Mouse (Mus musculus) frontal cortex, postnatal 14 days (tissue): ENCODE measurements at regions not wholly inside any gene's neighbourhood (a gene's known extent, or its start where the extent isn't known, plus 50 kb on each side); places are given as distances from the start of the nearest gene placed in this dataset.

ENCODE experiments used
- DNase-seq, 2 experiments: peaks; one replicate each; pipeline ENCODE4 v3.0.0; 2022; ENCODE audit warnings: low spot score in 2 of 2

DNA sequence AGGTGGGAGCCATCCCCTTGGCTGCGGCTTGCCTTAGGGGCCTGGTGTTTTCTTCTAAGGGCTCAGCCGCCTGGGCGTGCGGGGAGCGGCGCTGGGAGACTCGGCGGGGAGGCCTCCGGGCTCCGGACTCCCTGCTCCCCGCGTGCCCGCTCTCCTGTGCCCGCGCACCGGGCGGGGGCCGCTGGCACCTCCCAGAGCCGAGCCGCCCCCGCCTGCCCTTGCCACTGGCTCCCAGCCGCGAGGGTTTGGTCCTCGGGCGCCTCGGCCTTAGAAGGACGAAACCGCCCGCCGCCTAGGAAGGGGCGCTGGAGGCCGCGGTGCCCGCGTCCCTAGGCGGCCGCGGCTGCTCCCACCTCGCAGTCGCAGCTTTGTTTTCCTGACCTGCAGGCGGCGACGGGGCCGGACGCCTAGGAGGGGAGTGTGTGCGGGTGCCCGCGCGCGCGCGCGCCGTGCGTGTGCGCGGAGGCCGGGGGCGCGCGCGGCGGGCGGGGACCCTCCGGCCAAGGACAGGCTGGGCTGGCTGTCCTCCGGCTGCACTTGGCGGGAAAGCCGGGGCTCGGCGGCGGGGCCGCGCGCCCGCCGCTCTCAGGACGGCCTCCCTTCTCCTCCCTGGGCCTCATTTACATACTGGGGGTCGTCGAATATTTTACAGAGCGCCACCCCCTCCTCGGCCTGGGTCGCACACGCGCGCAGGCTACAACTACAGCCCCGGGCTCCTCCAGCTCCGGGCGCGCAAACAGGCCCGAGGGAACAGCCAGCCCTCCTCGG is 227.1 kb downstream of the Mef2c start:
- peak in 1 of 2 experiments; percentile 70 for DNase-seq

GRCm38 (mm10) chr13:83731481-83732006 is 227.7 kb downstream of the Mef2c start:
- DNase-seq = no peak

DNA sequence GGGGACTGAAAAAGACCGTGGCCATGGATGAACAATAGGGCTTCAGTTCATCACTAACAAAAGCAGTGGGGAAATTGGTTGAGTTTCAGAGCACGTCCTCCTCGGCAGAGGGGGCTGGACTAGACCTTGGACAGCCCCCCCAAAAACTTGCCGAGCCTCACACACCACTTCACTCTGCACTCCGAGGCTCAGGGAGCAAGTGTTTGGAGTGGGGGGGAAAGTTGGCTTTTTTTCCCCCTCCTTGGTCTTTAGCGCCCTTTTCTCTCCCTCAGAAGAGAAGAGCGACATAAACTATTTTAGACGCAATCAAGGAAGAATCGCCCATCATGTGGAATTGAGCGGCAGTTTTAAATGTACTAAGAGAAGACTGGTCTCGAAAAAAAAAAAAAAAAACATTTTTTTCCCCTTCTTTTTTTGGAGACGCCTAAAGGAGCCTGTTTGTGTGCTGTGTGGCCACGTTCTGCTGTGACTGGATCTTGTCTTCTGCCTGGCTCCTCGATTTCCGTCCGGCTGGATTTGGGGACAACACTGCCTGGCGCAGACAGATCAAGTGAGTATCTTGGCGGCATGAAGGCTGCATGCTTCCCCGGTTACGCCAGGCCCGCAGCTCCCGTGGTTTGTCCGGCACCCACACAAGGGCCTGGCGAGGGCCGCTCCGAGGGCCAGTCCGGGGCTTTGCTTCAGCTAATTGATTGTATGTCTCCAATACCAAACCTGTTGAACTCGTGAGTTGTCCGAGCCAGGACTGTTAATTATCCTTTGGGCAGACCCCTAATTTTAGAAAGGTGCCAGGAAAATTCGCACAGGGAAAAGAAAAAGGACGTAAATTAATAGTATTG is 228.7 kb downstream of the Mef2c start:
- no peak for DNase-seq

- no peak for DNase-seq
Observed at GRCm38 (mm10) chr13:83733231-83733990, 229.6 kb downstream of the Mef2c start.

DNA sequence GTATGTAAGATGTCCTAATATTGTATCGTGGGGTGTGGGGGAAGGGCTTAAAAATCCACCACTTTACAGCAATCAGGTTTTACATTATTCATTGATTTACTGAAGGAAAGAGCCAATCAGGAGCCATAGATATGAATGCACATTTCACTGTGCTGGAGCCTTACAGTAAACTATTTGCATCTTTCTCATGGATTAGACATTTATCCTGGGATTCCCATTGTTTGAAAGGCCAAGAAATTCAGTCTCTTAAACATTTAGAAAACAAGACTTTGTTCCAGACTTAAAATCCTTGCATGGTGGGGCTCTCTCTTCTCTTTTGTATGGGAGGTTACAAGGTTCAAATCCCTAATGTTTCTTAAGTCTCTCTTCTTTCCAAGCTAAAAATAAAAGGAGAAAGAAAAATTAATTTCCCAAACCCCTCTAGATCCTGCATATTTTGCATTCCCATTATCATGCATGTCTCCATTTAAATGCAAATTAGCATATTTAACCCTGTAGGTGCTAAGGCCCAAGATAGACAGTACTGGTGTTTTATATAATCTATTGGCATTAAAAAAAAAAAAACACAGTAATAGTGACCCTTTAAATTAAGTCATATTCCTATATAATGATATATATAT is 230.3 kb downstream of the Mef2c start:
- DNase-seq = no peak

- DNase-seq = no peak
Observed at GRCm38 (mm10) chr13:83734656-83735055, 230.8 kb downstream of the Mef2c start.

DNA sequence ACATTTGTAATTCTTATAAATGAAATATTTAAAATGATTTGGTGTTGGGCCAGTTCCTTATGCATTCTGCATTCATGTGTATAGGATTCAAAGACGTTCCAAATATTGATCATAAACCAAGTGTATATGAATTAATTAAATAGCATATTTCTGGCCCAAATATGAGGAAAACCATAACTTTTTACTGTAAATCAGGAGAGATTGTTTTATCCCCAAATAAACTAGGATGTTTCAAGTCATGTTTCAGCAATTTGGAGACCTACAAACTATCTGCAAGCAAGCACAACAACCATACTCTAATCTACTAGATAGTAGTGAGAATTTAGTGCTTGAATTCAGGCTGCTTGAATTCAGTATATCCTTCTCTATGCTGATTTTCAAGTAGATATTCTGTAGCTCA is 231.3 kb downstream of the Mef2c start:
- DNase-seq = no peak

- no peak for DNase-seq
Observed at GRCm38 (mm10) chr13:83735631-83736475, 232.0 kb downstream of the Mef2c start.

DNA sequence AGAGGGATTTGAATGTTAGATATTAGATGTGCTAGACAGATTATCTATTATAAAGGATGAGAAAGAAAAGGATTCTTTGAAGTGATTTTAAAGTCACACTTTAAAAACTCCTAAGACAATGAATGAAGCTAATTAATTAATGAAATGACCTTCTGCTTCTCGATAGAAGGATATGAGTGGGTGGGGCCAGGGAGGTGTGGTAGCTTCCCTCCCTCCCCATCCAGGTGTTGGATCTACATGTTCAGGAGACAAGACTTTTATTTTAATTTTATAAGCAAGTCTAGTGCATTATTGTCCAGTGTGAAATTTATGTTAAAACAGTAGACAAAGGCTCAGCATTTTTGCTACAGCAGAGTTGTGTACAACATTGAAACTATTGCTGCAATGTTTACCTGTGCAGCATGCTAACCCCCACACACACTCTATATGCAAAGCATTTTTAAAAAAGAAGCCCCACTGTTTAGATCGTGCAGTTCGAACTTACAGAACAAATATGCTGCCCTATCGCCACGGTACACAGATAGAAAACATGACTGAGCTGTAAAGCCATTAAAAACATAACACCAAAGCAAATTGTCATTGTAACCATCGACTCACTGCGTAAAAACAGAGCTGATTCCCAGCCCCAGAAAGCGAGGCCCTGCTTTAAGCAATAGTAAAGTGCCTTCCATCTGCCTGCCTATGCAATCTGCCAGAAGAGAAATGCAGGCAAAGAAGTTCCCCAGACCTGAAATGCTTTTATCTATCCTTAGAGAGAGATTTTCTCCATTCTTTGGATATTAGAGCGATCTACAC is 233.4 kb downstream of the Mef2c start:
- DNase-seq = no peak

DNA sequence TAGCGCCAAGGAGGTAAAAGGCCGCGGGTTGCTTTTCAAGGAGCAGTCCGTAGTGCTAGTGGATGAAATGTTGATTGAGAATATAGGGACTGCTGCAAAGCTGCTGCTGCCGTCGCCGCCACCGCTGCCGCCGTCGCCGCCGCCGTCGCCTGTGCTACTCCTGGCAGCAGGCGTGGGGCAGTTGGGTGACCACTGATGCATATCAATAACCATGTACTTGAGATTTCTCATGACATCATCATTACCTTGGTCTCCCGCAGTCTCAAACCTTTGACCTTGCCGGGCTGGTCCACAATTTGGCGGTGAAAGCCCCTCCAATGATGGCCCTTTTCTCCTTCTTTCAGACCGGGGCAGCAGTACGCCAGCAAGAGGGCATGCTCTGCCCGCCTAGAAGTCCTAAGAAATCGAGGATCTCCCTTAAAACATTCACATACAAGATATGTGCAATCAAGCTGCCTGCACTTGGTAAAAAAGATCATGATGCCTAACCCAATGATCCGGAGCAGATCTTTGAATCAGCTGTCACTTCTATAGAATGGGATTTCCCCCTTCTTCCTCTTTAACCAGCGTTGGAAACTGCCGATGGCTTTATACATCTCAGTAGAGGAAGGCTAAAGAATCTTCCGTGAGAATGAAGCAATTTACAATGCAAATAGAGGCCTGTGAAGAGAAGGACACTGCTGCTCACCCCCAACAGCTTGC is 234.1 kb downstream of the Mef2c start:
- no peak for DNase-seq

GRCm38 (mm10) chr13:83738528-83738981 is 234.7 kb downstream of the Mef2c start:
- no peak for DNase-seq

GRCm38 (mm10) chr13:83739131-83739530 is 235.3 kb downstream of the Mef2c start:
- no peak for DNase-seq

DNA sequence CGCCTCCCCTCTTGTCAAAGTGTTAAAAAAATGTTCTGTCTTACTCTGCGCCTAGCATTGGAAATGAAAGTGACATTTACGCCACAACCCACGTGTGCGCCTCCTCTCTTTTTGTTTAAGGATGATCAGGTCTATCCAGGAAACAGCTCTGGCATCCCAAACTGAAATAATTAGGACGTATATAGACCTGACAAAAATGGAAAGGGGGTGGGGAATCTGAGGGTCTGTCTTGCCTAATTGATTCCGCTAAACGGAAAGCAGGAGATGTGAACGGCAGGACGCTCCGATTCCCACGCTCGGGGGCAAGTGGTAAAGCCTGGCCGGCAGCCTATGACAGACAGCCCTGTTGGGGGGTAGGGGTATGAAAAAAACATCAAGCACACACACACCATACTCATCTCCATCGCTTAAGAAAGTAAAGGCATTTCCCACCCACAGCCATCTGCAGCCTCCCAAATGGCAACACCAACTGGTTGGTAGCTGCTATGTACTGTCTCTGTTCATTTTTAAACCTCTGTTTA is 235.8 kb downstream of the Mef2c start:
- peak; percentile 72 to 79 for DNase-seq

- DNase-seq = no peak
Observed at GRCm38 (mm10) chr13:83740101-83740500, 236.3 kb downstream of the Mef2c start.

DNA sequence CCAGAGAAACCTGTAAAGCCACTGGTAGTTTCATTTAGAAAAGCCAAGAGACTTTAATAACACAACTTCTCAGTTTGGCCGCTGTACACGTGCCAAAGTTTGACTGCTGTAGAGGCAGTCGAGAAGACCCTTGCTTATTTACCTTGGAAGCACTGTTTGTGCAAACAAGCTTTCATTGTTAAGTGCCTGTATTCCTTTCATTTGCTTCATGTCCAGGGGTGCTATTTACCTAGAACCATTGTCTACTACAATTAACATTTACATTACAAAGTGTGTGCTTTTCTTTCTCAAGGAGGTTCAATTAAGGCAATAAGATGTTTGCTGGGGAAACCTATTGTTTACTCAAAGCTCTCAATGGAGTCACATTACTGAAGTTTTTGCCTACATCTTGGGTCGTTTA is 236.9 kb downstream of the Mef2c start:
- no peak for DNase-seq

DNA sequence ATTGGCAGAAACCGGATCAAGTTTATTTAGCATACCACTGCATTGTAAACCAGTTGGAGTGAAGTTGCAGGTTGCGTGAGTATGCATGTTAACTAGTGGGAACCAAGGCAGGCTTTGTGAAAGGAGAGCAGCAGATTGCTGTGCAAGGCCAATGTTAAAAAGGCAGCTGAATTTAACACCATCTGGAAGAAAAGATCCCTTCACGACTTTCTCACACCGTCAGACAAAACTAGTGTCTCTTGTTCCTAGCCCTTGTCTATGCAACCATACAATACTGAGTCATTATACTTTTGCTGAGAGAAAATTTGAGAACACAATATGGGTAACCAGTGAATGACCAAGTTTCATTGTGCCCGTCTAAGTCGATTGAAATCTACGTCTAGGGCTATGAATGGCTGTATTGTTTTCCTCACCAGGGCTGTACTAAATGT is 237.8 kb downstream of the Mef2c start:
- DNase-seq = no peak

GRCm38 (mm10) chr13:83742102-83742501 is 238.3 kb downstream of the Mef2c start:
- no peak for DNase-seq

DNA sequence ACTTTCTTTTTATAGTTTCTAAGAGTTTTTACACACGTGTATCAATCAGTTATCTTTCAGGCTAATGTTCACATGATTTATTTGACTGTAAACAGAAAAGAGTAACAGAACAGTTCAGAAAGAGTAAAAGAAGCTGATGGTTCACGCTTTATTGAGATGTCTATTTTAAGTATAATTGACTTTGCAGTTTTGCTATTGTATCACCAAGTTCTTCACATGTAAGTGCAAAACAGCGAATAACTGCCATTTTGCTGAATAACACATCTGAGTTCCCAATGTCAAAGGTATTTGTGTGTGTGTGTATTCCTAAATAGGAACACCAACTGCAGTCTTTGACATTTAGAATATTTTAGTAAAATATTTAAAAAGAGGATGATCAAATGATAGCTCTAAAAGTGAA is 238.7 kb downstream of the Mef2c start:
- DNase-seq = no peak

- no peak for DNase-seq
Observed at GRCm38 (mm10) chr13:83743381-83743780, 239.5 kb downstream of the Mef2c start.
